Mouse (Mus musculus): Measurements from ENCODE around the gene Slc8a3. TPM values are rescaled to one million over a fixed set of nuclear protein-coding genes. Genes with fewer than 3 reads are reported as not detected.

Gene Slc8a3
- polyA plus RNA-seq, 1 experiment, result not detected

DNA sequence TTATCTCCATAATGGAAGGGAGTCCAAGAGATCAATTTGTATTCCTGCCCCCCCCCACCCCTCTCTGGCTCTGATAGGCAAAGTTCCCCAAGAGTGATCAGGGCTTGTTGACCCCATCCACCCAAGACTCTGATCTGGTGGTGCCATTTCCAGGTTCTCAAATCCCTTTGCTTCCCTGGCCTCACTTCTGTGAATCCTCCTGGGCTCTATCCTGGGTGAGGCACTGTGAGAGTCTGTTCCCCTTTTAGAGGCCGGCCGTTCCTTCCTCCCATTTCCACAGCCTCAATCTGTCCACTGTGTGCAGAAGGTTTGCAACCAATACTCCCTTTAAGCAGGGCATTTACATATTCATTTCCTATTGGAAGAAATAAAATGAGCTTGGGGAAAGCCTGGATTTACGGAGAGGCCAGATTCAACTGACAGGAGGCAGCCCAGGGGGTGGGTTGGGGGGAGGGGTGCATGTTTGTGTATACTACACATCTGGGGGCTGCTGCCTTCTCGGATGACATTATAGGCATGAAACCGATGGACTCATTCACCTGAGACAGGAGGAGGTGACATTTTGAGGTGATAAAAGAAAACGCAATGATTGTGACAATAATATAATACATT, 106.9 kb downstream of the Slc8a3 start:
- Histone ChIP-seq H3K27me3 (ENCODE audit: control insufficient read depth) (no peaks in the 10 kb centered on the region), H3K4me3 (replicated peaks) (no peak overlapping the region)
- TF ChIP-seq TAL1 (IDR thresholded peaks at IDR 0.05; ENCODE audit: low read length) (no peak), GATA1 (IDR thresholded peaks at IDR 0.05; ENCODE audit: low read length) (no peak)

DNA sequence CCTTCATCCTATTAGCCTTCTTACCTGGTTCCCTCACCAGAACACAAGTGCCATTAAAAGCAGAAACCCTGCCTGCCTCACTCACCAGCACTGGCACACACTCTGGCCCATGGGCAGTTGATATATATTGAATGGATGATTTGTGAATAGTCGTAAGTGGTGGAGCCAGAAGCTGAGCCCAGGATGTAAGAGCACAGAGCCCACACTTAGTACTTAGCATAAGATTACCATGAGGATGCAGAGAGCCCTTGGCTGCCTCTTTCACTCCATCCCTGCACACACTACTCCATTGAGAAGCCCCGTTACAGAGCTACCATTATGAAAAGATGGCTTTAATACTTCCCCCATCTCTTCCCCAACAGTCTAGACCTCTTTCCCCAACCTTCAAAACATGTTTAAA, 108.1 kb downstream of the Slc8a3 start:
- Histone ChIP-seq H3K9me3 (ENCODE audit: control insufficient read depth, low read length) (no peaks in the 10 kb centered on the region), H3K4me3 (replicated peaks) (no peak overlapping the region), H3K36me3 (ENCODE audit: control insufficient read depth) (no peaks in the 10 kb centered on the region), H3K27me3 (ENCODE audit: control insufficient read depth) (no peaks in the 10 kb centered on the region), H3K4me1 (ENCODE audit: control insufficient read depth) (no peaks in the 10 kb centered on the region)
- TF ChIP-seq TAL1 (IDR thresholded peaks at IDR 0.05; ENCODE audit: low read length), result no peak
- TF ChIP-seq GATA1 (IDR thresholded peaks at IDR 0.05; ENCODE audit: low read length), result no peak

More for the DNA sequence above, 106.9 kb downstream of the Slc8a3 start:
- Histone ChIP-seq H3K4me1 (ENCODE audit: control insufficient read depth) (no peaks in the 10 kb centered on the region), H3K9me3 (ENCODE audit: control insufficient read depth, low read length) (no peaks in the 10 kb centered on the region), H3K36me3 (ENCODE audit: control insufficient read depth) (no peaks in the 10 kb centered on the region)

DNA sequence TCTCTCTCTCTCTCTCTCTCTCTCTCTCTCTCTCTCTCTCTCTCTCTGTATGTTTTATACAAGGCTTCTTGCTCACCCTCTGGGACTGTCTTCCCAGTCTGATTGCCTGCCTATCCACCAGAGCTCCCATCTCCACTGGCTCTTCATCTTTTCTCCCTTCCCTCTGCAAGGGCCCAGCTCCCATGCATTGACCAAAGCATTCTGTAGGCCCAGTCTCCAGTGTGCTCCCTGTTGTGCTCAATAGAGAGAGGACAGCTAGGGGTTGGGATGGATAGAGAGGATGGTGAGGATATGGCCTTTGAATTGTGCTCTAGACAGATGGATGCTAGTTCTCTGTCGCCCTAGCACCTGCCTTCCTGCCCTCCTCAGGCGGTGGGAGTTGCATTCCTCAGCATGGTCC, 109.7 kb downstream of the Slc8a3 start:
- Histone ChIP-seq H3K27me3 (ENCODE audit: control insufficient read depth) (no peaks in the 10 kb centered on the region), H3K36me3 (ENCODE audit: control insufficient read depth) (no peaks in the 10 kb centered on the region), H3K9me3 (ENCODE audit: control insufficient read depth, low read length) (no peaks in the 10 kb centered on the region), H3K4me1 (ENCODE audit: control insufficient read depth) (no peaks in the 10 kb centered on the region), H3K4me3 (replicated peaks) (no peak overlapping the region)
- TF ChIP-seq GATA1 (IDR thresholded peaks at IDR 0.05; ENCODE audit: low read length) (no peak), TAL1 (IDR thresholded peaks at IDR 0.05; ENCODE audit: low read length) (no peak)

DNA sequence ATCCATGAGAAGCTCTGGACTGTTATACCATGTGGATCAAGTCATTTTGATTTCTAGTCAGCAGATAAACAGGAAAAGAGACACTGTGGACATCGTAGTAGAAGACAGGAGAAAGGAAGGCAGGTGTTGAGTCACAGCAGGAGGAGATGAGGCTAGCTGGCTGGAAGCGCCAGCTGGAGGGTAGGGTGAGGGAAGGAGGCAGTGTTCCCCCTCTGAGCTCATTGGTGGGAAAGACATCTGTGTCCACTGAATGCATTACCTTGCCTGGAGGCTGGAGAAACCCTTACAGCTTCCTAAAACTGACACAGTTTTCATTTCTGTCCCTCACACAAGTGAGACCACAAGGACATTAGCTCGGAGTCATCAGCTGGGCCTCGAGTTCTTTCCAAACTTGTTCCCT, 113.6 kb downstream of the Slc8a3 start:
- H3K4me1 ChIP-seq (ENCODE audit: control insufficient read depth), result no peaks in the 10 kb centered on the region
- no peak overlapping the region for H3K4me3 ChIP-seq (replicated peaks)
- no peak for TF ChIP-seq TAL1 (IDR thresholded peaks at IDR 0.05; ENCODE audit: low read length)
- TF ChIP-seq GATA1 (IDR thresholded peaks at IDR 0.05; ENCODE audit: low read length), result no peak
- no peaks in the 10 kb centered on the region for H3K9me3 ChIP-seq (ENCODE audit: control insufficient read depth, low read length)
- H3K36me3 ChIP-seq (ENCODE audit: control insufficient read depth), result no peaks in the 10 kb centered on the region
- no peaks in the 10 kb centered on the region for H3K27me3 ChIP-seq (ENCODE audit: control insufficient read depth)

DNA sequence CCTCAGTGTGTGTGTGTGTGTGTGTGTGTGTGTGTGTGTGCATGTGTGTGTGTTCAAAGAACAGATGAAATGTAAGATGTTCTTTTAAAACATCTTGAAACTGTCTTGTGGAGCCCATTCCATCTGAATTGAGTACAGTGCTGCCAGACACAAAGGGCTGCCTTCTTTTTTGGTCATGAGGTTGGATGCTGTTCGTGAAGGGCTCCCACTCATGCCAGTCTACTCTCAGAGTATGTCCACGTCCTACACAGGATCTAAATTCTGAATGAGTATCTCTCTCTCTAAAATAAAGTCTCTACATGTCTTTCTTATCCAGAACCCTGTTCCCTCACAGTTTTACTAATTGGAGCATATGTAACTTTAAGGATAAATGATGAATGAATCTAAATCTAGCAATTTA, 124.4 kb downstream of the Slc8a3 start:
- Histone ChIP-seq H3K27me3 (ENCODE audit: control insufficient read depth) (no peaks in the 10 kb centered on the region), H3K36me3 (ENCODE audit: control insufficient read depth) (no peaks in the 10 kb centered on the region), H3K9me3 (ENCODE audit: control insufficient read depth, low read length) (no peaks in the 10 kb centered on the region), H3K4me1 (ENCODE audit: control insufficient read depth) (no peaks in the 10 kb centered on the region), H3K4me3 (replicated peaks) (no peak overlapping the region)
- TF ChIP-seq TAL1 (IDR thresholded peaks at IDR 0.05; ENCODE audit: low read length), result no peak
- TF ChIP-seq GATA1 (IDR thresholded peaks at IDR 0.05; ENCODE audit: low read length), result no peak

DNA sequence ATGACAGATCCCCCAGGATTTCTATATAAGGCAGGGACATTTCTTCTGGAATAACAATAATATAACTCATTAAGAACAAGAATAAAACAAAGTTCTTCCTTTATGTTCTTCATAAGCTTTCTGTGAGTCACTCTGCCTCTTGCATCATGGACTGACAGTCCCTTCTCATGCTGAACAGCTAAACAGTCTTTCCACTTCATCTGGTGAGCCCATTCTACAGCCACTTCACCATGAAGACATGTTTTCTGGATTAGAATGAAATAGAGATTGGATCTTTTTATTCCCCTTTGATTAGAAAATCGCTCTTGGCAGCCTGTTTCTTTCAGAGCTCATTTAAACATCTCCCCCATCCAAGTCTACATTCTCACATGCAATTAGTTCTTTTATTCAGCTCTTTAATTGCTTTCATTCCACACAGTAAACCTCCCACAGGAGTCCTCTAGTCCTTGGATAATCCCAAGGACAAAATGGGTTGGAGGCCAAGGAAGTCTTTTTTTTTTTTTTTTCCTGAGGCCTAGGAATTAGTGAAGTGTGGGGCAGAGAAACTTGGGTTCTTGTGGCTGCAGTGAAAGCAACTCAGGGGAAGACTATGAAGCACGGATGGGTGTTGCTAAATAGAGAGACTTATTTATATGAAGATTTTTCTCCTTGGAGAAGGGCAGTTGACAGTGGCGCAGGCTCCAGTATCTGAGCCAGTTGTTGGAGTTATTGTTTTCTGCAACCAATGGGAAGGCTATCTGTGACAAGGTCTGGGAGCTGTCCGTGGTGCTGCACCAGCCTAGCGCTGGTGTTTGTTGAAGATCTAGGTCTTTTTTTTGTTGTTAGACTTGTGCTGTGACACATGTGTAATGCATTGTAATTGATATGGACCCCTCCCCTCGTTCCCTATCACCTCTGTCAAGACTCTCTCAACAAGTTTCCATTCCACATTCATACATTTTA, 127.1 kb downstream of the Slc8a3 start:
- Histone ChIP-seq H3K36me3 (ENCODE audit: control insufficient read depth) (no peaks in the 10 kb centered on the region), H3K9me3 (ENCODE audit: control insufficient read depth, low read length) (no peaks in the 10 kb centered on the region), H3K4me1 (ENCODE audit: control insufficient read depth) (no peaks in the 10 kb centered on the region), H3K4me3 (replicated peaks) (no peak overlapping the region), H3K27me3 (ENCODE audit: control insufficient read depth) (no peaks in the 10 kb centered on the region)
- TF ChIP-seq GATA1 (IDR thresholded peaks at IDR 0.05; ENCODE audit: low read length) (no peak), TAL1 (IDR thresholded peaks at IDR 0.05; ENCODE audit: low read length) (no peak)

DNA sequence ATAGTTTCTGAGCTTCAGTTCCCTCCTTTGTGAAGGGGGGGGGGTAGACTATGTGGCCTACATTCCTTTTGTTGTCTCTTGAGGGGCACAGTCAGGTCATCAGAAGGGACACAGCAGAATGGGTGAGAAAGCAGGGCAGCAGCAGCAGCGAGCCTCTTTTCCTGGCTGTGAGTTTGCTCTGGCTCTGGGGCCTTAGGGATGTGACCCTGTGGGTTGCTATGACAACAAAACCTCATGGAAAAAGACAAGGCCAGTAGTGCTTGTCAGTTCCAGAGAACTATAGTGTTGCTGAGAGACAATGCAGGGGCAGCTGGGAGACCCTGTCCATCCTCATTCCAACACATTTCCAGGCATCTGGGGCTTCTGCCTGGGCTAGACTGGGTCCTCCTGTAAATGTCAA, 129.8 kb downstream of the Slc8a3 start:
- Histone ChIP-seq H3K4me1 (ENCODE audit: control insufficient read depth) (no peaks in the 10 kb centered on the region), H3K36me3 (ENCODE audit: control insufficient read depth) (no peaks in the 10 kb centered on the region), H3K9me3 (ENCODE audit: control insufficient read depth, low read length) (no peaks in the 10 kb centered on the region), H3K27me3 (ENCODE audit: control insufficient read depth) (no peaks in the 10 kb centered on the region), H3K4me3 (replicated peaks) (no peak overlapping the region)
- TF ChIP-seq TAL1 (IDR thresholded peaks at IDR 0.05; ENCODE audit: low read length), result no peak
- TF ChIP-seq GATA1 (IDR thresholded peaks at IDR 0.05; ENCODE audit: low read length), result no peak

DNA sequence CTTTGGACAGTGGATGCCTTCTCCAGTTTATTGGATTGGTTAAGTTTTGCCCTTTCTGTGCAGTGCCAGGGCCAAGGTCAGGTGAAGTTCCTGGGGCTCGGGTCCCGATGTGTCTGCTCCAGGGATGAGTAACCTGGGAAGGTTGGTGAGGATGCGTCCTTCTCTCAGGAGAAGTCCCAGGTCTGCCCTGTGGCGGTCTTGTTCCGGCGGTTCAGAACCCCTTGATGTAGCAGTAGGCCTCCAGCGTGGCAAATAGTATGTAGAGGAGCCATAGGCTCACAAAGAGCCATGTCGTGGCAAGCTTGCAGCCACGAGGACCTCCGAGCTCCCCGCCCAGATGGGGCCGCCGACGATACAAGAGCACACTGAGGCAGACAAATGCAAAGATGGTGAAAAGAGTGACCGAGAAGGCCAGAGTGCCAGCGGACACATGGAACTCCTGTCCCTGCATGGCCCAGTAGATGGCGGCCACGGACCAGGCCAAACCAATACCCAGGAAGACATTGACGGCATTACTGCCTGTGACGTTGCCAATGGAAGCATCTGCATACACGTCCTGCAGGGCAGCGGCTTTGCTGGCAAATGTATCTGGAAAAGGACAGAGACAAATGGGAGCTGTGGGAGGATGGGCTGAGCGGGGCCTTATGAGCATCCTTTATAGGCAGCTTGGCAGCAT, 133.6 kb downstream of the Slc8a3 start:
- H3K9me3 ChIP-seq (ENCODE audit: control insufficient read depth, low read length), result no peaks in the 10 kb centered on the region
- no peak overlapping the region for H3K4me3 ChIP-seq (replicated peaks)
- H3K27me3 ChIP-seq (ENCODE audit: control insufficient read depth), result no peaks in the 10 kb centered on the region
- H3K36me3 ChIP-seq (ENCODE audit: control insufficient read depth), result no peaks in the 10 kb centered on the region
- H3K4me1 ChIP-seq (ENCODE audit: control insufficient read depth), result no peaks in the 10 kb centered on the region; the same call in 1 of the 2 replicates
- no peak for TF ChIP-seq GATA1 (IDR thresholded peaks at IDR 0.05; ENCODE audit: low read length)
- no peak for TF ChIP-seq TAL1 (IDR thresholded peaks at IDR 0.05; ENCODE audit: low read length)
